Mouse (Mus musculus): ENCODE measurements around the gene Kncn.

DNA sequence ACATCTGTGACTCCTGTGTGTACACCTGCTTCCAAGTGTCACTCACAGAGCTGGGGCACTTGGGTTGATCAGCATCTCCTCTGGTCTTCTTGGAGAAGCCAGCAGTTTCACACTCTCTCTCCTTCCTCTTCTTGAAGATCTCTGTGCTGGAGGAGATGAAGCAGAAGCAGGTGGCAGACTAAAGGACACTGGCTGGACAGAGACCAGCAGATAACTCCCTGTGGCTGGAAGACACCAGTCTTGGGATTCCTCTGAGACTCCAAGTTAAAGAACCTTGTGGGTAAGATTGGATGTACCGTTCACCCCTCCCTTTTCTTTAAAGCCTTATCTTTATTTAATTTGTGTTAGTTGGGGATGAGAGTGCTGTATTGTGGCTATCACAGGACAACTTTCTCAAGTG, 36.1 kb upstream of the Kncn start:
- TF ChIP-seq POLR2A (IDR thresholded peaks at IDR 0.05; ENCODE audit: low read depth, low read length) (no peak), CTCF (conservative IDR thresholded peaks at IDR 0.05; ENCODE audit: insufficient read depth, insufficient read length, low read depth, low read length) (no peak)

All from kidney, adult 2 months (tissue).